Mouse (Mus musculus): ENCODE data around the gene Sgcd.

- TF ChIP-seq CTCF (IDR thresholded peaks at IDR 0.05; ENCODE audit: low read depth) (no peak), EP300 (optimal IDR thresholded peaks at IDR 0.05) (no peak)
These were observed 602.6 kb downstream of the Sgcd start for GRCm38 (mm10) chr11:47386136-47386535.
